ENCODE assay signal across 8 mouse cellular contexts in the genomic region with DNA sequence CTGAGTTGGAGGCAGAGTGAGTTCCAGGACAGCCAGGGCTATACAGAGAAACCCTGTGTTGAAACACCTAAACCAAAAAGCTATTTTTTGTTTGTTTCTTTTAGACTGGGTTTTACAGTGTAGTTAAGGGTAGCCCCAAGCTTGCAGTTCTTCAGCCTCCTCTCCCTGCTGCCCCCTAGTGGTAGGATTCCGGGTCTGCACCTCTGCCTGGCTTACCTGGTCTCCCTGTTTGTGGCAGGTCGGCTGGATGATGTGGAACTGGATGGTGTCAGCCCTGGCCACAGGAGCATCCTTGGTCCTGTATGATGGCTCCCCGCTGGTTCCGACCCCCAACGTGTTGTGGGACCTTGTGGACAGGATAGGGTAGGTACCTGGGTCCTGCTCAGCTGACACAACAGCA. TPM values are rescaled to one million over a fixed set of nuclear protein-coding genes. Genes with fewer than 3 reads are reported as not detected.
A peak's percentile ranks its signal among the peaks of the same experiment; 100 is the strongest.
DNase-seq lines count a peak whose midpoint lies in the region; ATAC-seq lines count a peak whose summit lies in the region.

No protein-coding gene starts in this region.

- ATAC-seq in forebrain, embryonic 15.5 days (replicated peaks), result no peak; the same call in 1 of the 2 replicates
- ATAC-seq in liver, embryonic 11.5 days (replicated peaks; ENCODE audit: low FRiP score), result 0 out of 2 replicates have a peak, but pooled peaks have one; percentile 13

- no peak overlapping the region for H3K4me2 ChIP-seq in forebrain, embryonic 15.5 days (replicated peaks)
- H3K4me2 ChIP-seq in liver, embryonic 11.5 days, result no peak overlapping the region

- peak; percentile 50 for DNase-seq in forebrain, embryonic 10.5 days (ENCODE audit: extremely low spot score, low spot score)
- peak; percentile 53 for DNase-seq in urinary bladder, postnatal 14 days (ENCODE audit: low spot score)
- DNase-seq in urinary bladder, postnatal 4 days (ENCODE audit: low spot score in 2 of 2), result no peak
- DNase-seq in embryo, embryonic 11 days, result peak; percentile 50
- no peak for DNase-seq in liver, embryonic 11.5 days (ENCODE audit: low spot score)
- DNase-seq in spleen, adult 12 weeks (ENCODE audit: low spot score), result peak; percentile 56
- no peak for DNase-seq in frontal cortex, postnatal 25 days (ENCODE audit: low spot score in 2 of 2)

- no peaks in the 10 kb centered on the region for H3K4me1 ChIP-seq in forebrain, embryonic 10.5 days
- H3K4me1 ChIP-seq in forebrain, embryonic 15.5 days, result no peaks in the 10 kb centered on the region
- no peaks in the 10 kb centered on the region for H3K4me1 ChIP-seq in liver, embryonic 11.5 days (replicated peaks; ENCODE audit: control insufficient read depth, insufficient read depth, low read length)

- no peak overlapping the region for H3K27ac ChIP-seq in forebrain, embryonic 10.5 days
- H3K27ac ChIP-seq in forebrain, embryonic 15.5 days (replicated peaks), result no peak overlapping the region
- H3K27ac ChIP-seq in liver, embryonic 11.5 days (ENCODE audit: low read depth, low read length), result no peak overlapping the region

- no peak overlapping the region for H3K4me3 ChIP-seq in forebrain, embryonic 10.5 days
- no peak overlapping the region for H3K4me3 ChIP-seq in forebrain, embryonic 15.5 days
- H3K4me3 ChIP-seq in liver, embryonic 11.5 days (ENCODE audit: low read depth, low read length), result no peak overlapping the region

- peaks cover 92% of the 10 kb centered on the region for H3K36me3 ChIP-seq in forebrain, embryonic 10.5 days (replicated peaks)
- H3K36me3 ChIP-seq in forebrain, embryonic 15.5 days, result peaks cover 65% of the 10 kb centered on the region
- peaks cover 13% of the 10 kb centered on the region; the same call in 1 of the 2 replicates for H3K36me3 ChIP-seq in liver, embryonic 11.5 days (ENCODE audit: control insufficient read depth, insufficient read depth, low read length)

- H3K27me3 ChIP-seq in forebrain, embryonic 10.5 days (ENCODE audit: poor library complexity, severe bottlenecking), result no peaks in the 10 kb centered on the region
- no peaks in the 10 kb centered on the region for H3K27me3 ChIP-seq in forebrain, embryonic 15.5 days
- H3K27me3 ChIP-seq in liver, embryonic 11.5 days (replicated peaks; ENCODE audit: control insufficient read depth, insufficient read depth, low read length), result no peaks in the 10 kb centered on the region

- WGBS in forebrain, embryonic 10.5 days, result 51% methylated on average over 5 of the region's 5 CpGs
- 53% methylated on average over 5 of the region's 5 CpGs for WGBS in forebrain, embryonic 15.5 days
- 46% methylated on average over 5 of the region's 5 CpGs for WGBS in liver, embryonic 11.5 days

- H3K9ac ChIP-seq in forebrain, embryonic 15.5 days (replicated peaks), result no peak overlapping the region
- no peak overlapping the region for H3K9ac ChIP-seq in liver, embryonic 11.5 days (ENCODE audit: low read depth, low read length)

- H3K9me3 ChIP-seq in forebrain, embryonic 10.5 days, result no peaks in the 10 kb centered on the region
- no peaks in the 10 kb centered on the region for H3K9me3 ChIP-seq in forebrain, embryonic 15.5 days
- no peaks in the 10 kb centered on the region for H3K9me3 ChIP-seq in liver, embryonic 11.5 days (ENCODE audit: control insufficient read depth, low read length)

RNA-seq across cellular contexts. Expression of a gene that starts 22.0 kb away (rescaled TPM):
- polyA plus RNA-seq in forebrain, embryonic 10.5 days (2016; fragmentation: Nextera tagmentation; extraction: Ambion mirVana), result 0.20 and 0.27 TPM in 2 replicates
- polyA plus RNA-seq in forebrain, embryonic 15.5 days (2015; fragmentation: Nextera tagmentation; extraction: Ambion mirVana), result 8.2 and 8.3 TPM in 2 replicates
- 0.05 and 0.15 TPM in 2 replicates for polyA plus RNA-seq in liver, embryonic 11.5 days (2014; fragmentation: Nextera tagmentation; extraction: Ambion mirVana)

RNA-seq across cellular contexts. Expression of a gene that starts 33.9 kb away (rescaled TPM):
- polyA plus RNA-seq in forebrain, embryonic 10.5 days (2016; fragmentation: Nextera tagmentation; extraction: Ambion mirVana), result 58.5 and 58.6 TPM in 2 replicates
- polyA plus RNA-seq in forebrain, embryonic 15.5 days (2015; fragmentation: Nextera tagmentation; extraction: Ambion mirVana), result 81.1 and 82.4 TPM in 2 replicates
- 29.3 and 29.7 TPM in 2 replicates for polyA plus RNA-seq in liver, embryonic 11.5 days (2014; fragmentation: Nextera tagmentation; extraction: Ambion mirVana)

Comparison
In these comparisons a context has a peak if more than half of its experiments do, and no peak if none do; other contexts are left out.
1. DNase-seq: peak in forebrain, embryonic 10.5 days (single experiment), urinary bladder, postnatal 14 days (single experiment), embryo, embryonic 11 days (single experiment) and spleen, adult 12 weeks (single experiment); none in urinary bladder, postnatal 4 days (0 of 2), liver, embryonic 11.5 days (single experiment) and frontal cortex, postnatal 25 days (0 of 2).